Mouse (Mus musculus) adrenal gland, postnatal 4 days (tissue): ENCODE measurements around the gene Fam19a3. TPM values are rescaled to one million over a fixed set of nuclear protein-coding genes. Genes with fewer than 3 reads are reported as not detected.
"Not testable (repeated sequence)": the region's sequence is repeated elsewhere in the genome, so short reads cannot be mapped to it uniquely, and the experiment has no call there.

Experiments
- DNase-seq, 2 experiments: peaks; one replicate each; pipeline ENCODE4 v3.0.0; 2021 to 2022; ENCODE audit warnings: low spot score in 2 of 2, mixed read lengths in 2 of 2
- long read RNA-seq, 2 experiments: library from polyadenylated mRNA; stranded (forward); transcript quantifications; one replicate each; pipeline ENCODE4 v2.0.0; 2021
- total RNA-seq, 2 experiments: library from RNA; stranded (reverse); gene quantifications; 2 replicates each; pipeline ENCODE4 v1.2.3; 2021

Fam19a3 gene
- 1 to 10 TPM; 1.2 to 1.3 TPM for total RNA-seq
- long read RNA-seq, experiment 1, partial matches to known transcripts: 1 of 1 reads
- long read RNA-seq, experiment 1, other reads (novel, unspliced or antisense): 0 of 1 reads
- long read RNA-seq, experiment 2, partial matches to known transcripts: 0 of 1 reads
- long read RNA-seq, experiment 2, other reads (novel, unspliced or antisense): 1 of 1 reads

GRCm38 (mm10) chr3:104781471-104781903 is at the start of gene Fam19a3:
Gene Fam19a3 (minus strand): TSS chr3:104781840.
- DNase-seq: no peak

- no peak for DNase-seq
Measured at GRCm38 (mm10) chr3:104822413-104822812, 40.8 kb upstream of the Fam19a3 start.

- DNase-seq: no peak
Measured at GRCm38 (mm10) chr3:104820426-104820825, 38.8 kb upstream of the Fam19a3 start.

- peak in 1 of 2 experiments; percentile 7 for DNase-seq
Measured at GRCm38 (mm10) chr3:104818749-104819134, 37.1 kb upstream of the Fam19a3 start.

- DNase-seq: peak; percentile 61 to 74
Measured at GRCm38 (mm10) chr3:104817991-104818748, 36.5 kb upstream of the Fam19a3 start, which contains the start of gene Mov10. Gene Mov10 (minus strand): TSS chr3:104818563.

- DNase-seq: peak in 1 of 2 experiments; percentile 38
Measured at GRCm38 (mm10) chr3:104817481-104817990, 35.9 kb upstream of the Fam19a3 start.

GRCm38 (mm10) chr3:104816130-104816529 is 34.5 kb upstream of the Fam19a3 start:
- DNase-seq: no peak

GRCm38 (mm10) chr3:104815346-104815745 is 33.7 kb upstream of the Fam19a3 start:
- no peak for DNase-seq

GRCm38 (mm10) chr3:104814746-104815145 is 33.1 kb upstream of the Fam19a3 start:
- DNase-seq: no peak

GRCm38 (mm10) chr3:104813227-104813626 is 31.6 kb upstream of the Fam19a3 start:
- not testable (repeated sequence) for DNase-seq

GRCm38 (mm10) chr3:104812254-104812653 is 30.6 kb upstream of the Fam19a3 start:
- no peak for DNase-seq

GRCm38 (mm10) chr3:104811752-104812151 is 30.1 kb upstream of the Fam19a3 start:
- no peak for DNase-seq

- DNase-seq: no peak
Measured at GRCm38 (mm10) chr3:104805539-104805938, 23.9 kb upstream of the Fam19a3 start.

- DNase-seq: no peak
Measured at GRCm38 (mm10) chr3:104804312-104804711, 22.7 kb upstream of the Fam19a3 start.

GRCm38 (mm10) chr3:104801481-104801880 is 19.8 kb upstream of the Fam19a3 start:
- no peak for DNase-seq

GRCm38 (mm10) chr3:104800681-104801080 is 19.0 kb upstream of the Fam19a3 start:
- DNase-seq: no peak

GRCm38 (mm10) chr3:104796430-104797082 is 14.9 kb upstream of the Fam19a3 start:
- no peak for DNase-seq

GRCm38 (mm10) chr3:104795661-104796340 is 14.2 kb upstream of the Fam19a3 start:
- DNase-seq: no peak

GRCm38 (mm10) chr3:104794953-104795470 is 13.4 kb upstream of the Fam19a3 start:
- no peak for DNase-seq

GRCm38 (mm10) chr3:104793871-104794828 is 12.5 kb upstream of the Fam19a3 start:
- peak; percentile 83 to 88 for DNase-seq
